Mouse (Mus musculus): ENCODE measurements at regions not wholly inside any gene's neighbourhood (a gene's known extent, or its start where the extent isn't known, plus 50 kb on each side); places are given as distances from the start of the nearest gene placed in this dataset.

DNA sequence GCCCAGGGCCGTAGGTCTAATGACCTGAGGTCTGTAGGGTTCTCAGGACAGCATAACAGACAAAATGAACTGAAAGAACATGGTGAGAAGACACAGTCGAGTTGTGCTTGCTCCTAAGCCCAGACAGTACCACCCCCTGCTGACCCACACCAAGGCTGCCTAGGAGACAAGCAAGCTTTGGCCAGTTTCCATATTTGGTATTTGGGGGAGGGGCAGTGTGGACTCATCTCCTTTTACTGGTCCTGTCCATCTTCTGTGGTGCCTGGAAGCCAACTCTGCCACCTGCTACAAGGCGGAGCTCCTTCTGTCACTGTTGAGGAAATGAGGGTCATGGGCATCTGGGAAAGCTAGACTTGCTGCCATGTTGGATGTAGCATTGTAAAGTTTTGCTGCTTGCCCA, 68.9 kb downstream of the Tex29 start:
- no peak for DNase-seq (ENCODE audit: low spot score in 2 of 2)

DNA sequence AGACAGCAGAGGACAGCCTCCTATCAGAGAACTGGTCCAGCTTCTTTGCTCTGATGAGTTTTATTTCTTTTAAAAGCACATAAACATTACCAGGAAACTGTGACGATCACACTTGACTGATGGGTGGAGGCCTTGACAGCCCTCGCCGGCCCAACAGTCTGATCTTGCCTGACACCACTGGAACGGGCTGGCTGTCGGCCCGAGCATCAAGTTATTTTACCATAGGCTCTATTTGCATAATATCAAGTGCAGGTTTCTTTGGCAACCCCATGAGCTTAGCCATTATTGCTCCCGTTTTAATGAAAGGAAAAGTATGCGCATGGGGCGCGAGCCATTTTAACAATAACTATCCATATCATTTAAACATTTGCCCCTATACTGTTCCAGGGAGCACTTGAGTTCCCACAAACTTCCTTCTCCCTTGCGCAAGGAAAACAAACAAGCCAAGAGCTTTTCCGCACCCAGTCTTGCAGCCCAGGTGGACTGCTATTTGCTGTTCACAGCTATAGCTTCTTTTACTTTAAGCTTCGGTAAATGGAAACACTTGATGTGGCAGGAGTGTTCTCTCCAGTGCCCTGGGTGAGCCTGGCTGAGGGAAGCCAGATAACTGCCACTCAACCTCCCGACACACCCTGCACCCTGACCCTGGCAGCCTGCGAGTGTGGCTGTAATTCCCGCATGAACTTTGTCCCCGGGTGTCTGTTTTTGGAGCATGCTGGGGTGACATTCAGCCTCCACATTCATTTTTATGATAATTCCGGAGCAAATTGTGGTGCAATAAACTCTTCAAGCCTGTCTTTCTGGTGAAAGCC, 71.6 kb downstream of the Tex29 start:
- no peak for DNase-seq (ENCODE audit: low spot score in 2 of 2)

DNA sequence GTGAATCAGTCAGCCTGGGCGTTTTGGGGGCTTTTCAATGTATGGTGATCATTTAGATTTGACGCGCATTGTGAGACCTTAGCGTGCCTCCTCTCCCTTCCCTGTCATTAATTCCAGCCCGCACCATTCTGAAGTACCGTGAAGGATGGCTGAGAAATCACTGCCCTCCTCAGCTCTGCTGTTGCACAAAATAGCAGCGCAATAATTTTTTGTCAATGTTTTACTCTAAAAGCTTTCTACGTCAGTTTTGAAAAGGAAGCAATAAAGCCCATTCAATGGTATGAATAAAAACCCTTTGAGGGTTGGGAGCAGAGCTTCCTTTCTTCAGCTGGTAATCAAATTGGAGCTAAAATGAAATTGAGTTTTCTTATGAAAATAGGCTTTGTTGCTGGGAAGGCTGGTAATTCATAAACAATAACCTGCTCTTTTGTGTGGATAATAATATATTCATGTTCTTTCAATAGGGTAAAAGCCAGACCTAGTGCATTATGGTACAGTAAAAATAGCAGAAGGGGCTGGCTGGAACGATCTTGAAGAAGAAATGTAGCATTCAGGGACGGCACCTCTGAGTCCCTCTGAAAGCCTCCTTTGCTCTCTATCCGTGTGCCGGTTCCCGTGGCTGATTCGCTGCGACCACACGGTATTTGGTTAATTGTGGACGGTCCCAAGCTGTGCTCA, 72.3 kb downstream of the Tex29 start:
- DNase-seq (ENCODE audit: low spot score in 2 of 2): no peak

DNA sequence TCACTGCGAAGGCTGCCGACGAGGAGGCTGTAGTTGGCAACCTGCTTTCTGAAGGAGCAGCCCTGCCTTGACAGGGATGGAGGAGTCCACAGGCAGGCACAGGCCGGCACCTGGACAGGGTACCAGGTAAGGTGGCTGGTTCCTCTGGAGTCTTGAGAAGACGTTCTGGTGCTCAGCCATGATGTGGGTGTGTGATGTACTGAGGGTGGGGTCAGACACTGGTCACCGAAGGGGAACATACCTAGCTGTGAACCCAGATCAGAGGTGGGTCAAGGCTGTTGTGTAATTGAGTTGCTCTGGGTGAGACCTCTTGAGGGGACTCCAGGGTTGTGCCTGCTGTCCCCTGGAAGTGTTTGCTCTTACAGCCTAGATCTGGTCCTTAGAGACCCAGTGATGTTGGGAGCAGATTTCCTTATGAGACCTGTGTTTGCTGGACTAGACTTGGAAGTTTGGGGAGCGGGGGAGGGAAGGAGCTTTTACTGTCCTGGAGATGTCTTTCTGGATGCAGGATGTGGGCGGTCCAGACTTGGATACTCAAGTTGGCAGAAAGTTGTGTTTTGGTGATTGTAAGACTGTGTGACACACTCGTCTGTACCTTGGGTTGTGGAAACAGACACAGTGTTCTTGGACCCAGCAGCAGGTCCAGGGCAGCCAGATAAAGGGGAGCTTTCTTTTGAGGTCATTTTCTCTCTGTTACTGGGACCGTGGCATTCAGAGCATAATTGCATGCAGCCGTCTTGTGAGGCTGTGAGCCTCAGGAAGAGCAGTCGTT, 73.0 kb downstream of the Tex29 start:
- no peak for DNase-seq (ENCODE audit: low spot score in 2 of 2)

DNA sequence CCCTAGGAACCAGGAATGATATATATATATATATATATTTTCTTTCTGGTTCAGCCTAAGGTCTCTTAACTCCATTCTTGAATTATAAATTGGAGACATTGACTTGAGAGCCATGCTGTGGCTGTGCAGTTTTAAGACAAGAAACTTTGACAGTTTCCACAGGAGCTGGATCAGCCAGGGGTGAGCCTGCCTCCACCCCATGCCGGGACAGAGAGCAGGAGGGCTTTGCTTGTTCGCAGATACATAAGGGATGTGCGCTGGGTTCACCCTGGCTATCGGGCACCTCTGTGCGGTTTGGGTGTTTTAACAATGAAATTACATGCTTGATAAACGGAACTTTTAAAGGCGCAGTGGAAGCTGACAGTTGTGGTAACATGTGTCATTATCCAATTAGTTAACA, 73.9 kb downstream of the Tex29 start:
- DNase-seq (ENCODE audit: low spot score in 2 of 2): no peak

DNA sequence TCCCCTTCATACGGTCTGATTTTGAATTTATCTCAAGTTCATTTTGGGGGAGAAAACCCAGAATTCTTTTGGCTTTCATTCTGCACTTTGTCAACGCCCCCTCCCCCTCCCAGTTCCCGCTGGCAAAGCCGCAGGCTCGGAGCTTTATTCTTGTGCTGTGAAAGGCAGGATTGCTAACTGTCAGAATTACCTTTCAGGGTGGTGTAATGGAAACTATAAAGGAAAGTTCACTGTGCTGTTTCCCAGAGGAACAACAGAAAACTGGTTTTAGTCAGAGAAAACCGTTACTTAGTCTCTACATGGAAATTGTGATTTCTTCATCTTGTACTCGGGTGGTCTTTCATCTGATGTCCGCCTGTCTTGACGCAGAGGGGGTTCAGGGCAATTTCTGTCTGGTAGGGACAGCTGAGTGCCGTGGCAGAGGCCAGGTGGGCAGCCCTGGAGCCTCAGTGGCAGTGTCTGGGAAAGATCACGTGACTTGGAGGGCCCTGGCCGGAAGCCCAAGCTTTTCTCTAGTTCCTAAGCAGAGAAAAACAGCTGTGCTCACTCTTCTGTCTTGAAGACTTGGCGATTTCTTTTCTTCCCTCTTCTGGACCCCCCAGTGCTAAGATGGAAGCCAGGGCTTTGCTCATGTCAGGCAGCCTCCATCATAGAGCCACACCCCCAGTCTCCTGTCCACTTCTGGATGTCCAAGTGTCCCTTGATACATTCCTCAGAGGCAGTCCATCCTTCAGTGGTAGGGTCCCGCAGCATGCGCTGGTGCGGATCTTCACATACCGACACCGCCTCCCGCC, 74.6 kb downstream of the Tex29 start:
- peak in 1 of 2 experiments; percentile 18 for DNase-seq (ENCODE audit: low spot score in 2 of 2)

DNA sequence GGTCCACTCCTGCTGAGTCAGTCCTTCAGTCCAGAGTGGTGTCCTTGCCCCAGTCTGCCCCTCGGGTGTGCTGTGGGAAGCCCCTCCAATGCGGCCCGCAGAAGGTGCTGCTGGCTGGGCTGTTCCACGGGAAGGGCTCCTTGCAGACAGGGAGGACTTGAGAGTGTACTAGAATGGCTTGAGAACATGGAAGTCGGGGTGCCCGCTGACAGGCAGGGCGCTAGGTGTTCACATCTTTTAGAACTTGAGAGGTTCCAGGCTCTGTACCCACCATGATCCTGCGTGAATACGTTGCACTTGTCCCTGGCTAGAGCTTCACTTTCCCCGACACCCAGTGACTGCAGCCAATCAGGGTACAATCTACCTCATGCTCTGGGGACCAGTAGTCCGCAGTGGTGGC, 75.4 kb downstream of the Tex29 start:
- DNase-seq (ENCODE audit: low spot score in 2 of 2): no peak

DNA sequence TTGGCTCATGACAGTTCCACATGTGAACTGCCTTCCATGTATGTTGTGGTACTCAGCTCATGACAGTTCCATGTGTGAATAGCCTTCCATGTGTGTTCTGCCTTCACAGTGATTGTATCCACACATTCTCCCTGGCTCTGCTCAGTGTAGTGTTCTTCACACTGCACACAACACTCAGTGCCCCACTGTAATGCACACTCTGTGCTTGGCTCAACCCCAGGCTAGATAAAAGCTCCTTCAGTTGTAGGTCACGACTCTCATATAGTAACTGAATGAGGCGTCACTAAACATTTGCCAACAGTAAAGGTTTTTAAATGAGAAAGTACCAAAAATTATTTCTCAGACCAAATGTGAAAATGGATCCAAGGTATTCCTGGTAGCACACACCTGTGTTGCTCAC, 79.6 kb downstream of the Tex29 start:
- no peak for DNase-seq (ENCODE audit: low spot score in 2 of 2)

DNA sequence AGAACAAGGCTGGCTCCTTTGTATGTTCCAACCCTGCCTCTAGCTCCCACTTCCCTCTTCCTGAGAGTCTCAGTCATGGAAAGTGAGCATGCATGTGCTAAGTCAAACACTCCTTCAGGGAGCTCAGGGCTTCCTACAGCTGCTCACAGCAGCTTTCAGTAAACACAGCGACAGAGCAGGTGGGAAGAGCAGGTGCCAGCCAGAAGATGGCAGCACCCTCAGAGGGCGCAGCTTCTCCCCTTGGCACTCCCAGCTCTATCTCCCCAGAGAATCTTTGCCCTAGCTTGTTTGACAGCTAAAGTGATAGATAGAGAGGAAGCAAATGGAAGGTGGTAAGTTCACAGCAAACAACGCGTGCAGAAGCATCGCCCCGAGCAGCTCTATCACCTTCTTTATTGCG, 82.8 kb downstream of the Tex29 start:
- DNase-seq (ENCODE audit: low spot score in 2 of 2): no peak

DNA sequence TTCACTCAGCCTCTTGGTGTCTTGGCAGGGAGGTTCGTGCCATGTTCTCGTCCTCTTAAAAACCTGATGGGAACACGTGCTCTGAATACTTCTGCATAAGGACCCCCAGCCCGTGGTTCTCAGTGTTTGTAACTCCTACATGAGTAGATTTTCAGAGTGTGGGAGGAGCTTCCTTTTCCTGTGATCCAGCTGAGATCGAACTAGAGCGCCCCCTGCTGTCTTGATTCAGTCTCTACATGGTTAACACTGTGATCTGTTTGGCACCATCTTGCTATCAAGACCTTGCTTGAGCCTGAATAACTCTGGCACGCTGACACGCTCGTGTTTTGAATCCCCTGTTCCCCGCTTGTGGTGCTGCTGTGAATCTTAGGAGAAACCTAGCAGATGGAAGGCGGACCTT, 83.9 kb downstream of the Tex29 start:
- DNase-seq (ENCODE audit: low spot score in 2 of 2): peak in 1 of 2 experiments; percentile 60

DNA sequence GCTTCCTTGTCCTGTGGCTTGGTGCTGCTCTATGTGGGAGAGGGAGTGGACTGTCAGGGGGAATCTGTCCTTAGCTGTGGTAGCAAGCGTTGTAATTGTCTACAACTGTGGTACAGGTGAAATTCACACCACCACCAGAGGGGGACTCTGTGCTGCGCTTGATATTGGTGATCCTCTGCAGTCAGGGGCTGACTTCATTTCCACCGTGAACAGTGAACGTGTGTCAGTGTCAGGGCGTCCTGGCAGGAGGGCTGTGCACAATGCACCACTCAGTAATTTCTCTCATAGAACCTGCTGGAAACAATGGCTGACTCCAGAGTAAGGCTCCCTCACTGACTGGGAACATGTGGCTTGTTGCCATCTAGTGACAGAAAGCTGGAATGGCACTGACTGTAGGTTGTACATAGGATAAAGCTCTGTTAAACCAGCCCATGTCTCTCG, 102.6 kb downstream of the Tex29 start:
- peak in 1 of 2 experiments; percentile 61 for DNase-seq (ENCODE audit: low spot score in 2 of 2)

DNA sequence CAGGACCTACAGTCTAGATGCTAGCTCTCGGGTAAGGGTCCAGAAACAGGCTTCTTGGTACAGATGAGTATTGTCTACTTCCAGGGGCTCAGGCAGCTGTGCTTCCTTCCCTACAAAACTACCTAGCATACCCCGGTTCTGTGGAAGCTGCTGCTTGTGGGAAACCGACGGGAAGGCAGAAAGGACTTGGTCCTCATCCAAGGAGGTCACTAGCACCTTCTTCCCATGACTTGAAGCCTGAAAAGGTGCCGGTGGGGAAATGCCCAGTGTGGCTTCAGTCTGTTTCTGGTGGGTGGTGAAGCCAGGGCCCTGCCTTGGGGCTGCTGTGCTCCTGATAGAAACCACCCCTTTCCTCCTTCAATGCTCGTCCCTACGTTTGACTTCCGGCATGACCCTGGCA, 107.5 kb downstream of the Tex29 start:
- no peak for DNase-seq (ENCODE audit: low spot score in 2 of 2)

DNA sequence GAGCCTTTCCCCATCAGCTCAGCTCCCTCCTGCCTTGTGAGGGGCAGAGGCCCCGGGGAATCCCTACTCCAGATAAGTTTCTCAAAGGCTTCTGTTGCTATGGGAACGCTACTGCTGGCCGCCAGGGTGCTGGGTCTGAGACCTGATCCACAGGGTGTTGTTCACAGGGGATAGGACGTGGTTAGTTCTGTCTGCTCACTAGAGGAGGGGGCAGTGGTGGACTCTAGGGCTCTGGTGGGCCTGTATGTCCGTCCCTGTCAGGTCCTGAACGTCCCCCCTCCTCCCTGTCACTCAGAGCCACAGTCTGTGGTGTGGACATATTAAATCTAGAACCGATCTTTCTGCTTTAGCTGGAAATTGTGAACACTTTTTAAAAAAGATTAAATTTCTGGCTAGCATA, 116.0 kb downstream of the Tex29 start:
- DNase-seq (ENCODE audit: low spot score in 2 of 2): peak in 1 of 2 experiments; percentile 4

DNA sequence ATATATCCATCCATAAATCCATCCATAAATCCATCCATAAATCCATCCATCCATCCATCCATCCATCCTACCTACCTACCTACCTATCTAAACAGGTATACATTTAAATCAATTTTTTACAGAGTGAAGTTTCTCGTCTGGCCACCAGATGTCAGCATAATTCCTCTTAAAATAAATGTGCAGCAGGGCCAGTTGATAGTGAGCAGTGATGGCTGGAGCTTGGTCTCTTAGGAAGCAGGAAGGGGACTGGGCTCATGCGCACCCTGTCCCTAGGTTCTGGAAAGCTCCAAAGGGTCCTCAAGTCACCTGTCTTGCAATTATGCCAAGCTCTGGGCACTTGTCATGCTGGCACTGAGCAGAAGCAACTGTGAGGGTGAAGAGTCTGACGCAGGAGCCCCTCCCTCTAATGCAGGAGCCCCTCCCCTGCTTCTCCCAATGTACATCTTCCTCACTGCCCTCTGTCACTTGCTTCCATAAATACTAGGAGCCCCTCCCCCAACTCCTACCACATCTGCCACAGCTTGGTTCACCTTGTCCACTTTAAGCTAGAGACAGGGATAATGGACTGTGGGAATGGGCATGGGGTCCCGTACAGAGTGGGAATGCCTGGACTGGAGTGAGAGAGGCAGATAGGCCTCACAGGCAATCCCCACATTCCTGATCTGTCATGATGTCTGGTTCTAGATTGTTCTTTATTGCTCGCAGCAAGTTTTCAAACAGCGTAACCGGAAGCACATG, 116.9 kb downstream of the Tex29 start:
- DNase-seq (ENCODE audit: low spot score in 2 of 2): peak in 1 of 2 experiments; percentile 33

DNA sequence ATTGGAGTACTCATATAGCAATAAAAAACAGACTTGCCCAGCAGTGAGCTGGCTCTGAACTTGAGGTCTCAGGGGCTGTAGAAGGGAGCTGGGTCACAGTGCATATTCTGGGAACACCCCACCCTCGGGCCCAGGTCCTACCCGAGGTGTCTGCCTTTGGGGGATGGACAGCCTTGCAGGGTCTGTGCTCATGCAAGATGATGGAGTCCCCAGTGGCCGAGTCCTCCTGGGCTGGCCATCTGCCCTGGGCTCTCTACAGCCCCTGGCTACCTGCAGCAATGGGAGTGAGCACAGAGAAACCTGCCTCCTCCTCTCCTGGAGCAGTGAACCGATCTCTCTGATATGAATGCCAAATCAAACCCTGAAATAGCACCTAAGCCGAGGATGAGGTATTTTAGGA, 117.9 kb downstream of the Tex29 start:
- DNase-seq (ENCODE audit: low spot score in 2 of 2): no peak

DNA sequence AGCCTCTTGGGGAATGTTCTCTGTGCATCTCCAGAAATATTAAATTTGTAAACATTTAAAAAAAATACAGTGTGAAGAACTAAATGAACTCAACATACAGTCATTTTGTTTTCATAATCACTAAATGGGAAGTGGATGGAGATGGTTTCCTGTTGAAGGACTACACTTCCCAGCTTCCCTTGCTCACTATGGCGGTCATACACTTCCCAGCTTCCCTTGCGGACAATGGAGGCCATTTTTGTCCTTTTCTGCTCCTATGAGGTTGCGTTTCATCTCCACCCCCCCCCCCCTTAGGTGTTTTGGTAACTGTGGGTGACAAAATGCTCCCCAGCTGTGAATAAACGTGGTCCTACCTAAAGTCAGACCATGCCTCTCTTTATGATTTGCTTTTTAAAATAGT, 119.2 kb downstream of the Tex29 start:
- no peak for DNase-seq (ENCODE audit: low spot score in 2 of 2)

DNA sequence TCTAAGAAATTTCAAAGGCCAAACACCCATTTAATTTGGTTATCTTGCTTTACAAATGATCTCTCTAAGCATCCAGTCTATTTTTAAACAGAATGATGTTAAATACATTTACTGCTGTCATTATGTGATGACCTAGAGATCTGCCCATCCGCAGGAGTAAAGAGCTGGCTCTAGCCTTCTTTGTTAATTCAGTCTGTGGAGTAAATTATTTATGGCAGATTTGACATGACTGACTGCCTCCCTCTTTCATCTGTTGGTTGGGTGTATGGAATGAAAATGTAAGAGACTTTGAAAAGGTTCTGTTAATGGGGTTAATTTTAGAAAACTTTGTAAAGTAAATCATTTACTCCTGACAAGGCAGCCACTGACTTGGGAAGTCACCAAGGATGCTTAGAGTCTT, 123.3 kb downstream of the Tex29 start:
- no peak for DNase-seq (ENCODE audit: low spot score in 2 of 2)

DNA sequence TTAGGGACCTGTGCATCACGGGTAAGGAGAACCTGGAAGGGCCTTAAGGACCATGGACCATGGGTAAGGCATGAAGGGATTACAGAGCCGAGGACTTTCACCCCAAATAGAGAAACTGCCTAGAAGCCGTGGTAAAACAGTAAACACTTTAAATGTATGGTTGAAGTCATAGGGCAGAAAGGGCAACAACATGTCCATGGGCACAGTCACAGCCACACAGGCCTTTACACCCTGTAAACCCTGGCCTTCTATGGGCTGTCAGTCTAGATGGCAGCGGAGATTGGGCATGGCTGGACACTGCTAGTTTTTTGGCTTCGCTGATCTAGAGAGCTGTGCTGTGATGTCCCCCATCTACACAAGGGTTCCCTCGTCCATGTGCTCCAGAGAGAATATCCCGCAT, 127.4 kb downstream of the Tex29 start:
- DNase-seq (ENCODE audit: low spot score in 2 of 2): no peak

DNA sequence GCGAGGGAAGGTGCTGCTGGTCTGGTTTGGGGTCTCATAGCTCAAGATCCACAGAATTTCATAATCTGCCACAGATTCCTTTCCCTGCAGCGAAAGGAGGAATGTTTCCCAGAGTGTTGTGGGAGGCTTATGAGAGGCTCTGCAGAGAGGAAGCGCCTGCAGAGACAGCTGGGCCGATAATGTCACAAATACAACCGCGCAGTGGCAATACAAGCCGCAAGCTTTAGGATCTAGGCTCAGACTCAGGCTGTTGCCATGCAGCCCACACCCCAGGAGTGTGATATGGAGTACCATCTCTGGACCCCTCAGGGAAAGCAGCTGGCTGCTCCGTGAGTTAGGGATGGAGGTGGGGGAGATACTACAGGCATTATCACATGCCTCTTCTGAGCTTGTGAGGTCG, 130.2 kb downstream of the Tex29 start:
- DNase-seq (ENCODE audit: low spot score in 2 of 2): peak in 1 of 2 experiments; percentile 25

DNA sequence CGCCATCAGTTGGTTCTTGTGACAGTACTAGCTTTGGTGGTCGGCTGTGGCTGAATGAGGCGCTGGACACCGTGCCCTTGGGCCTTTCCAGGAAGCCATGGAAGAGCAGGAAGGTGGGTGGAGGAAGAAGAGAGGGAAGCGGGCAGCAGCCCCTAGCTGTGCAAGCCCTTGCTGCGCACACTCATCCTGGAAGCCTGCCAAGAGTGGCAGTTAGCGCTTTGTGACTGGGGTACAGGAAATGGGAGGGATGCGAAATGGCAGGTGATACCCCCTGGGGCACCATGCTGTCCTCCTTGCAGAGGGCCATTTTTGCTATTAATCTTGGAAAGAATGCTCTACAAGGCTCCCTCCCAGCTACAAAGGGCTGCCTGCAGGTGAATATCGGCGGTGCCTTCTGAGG, 133.2 kb downstream of the Tex29 start:
- DNase-seq (ENCODE audit: low spot score in 2 of 2): no peak

DNA sequence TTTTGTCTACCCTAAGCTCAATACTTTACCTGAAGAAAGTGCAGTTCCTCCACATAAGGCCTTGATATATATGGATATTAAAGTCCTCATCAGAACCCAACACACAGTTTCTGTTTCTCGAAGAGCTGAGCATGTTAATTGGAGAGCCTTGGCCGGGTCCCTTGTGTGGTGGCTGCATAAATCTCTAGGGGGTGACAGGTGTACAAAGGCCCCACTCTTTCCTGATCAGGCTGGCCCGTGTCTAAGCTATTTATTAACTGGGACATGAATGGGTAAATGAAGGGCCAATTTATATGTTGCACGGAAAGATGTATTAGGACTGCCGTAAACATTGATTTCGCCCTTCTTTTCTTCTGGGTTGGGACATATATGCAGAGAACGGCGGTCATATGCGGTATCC, 136.8 kb downstream of the Tex29 start:
- no peak for DNase-seq (ENCODE audit: low spot score in 2 of 2)

Data from frontal cortex, postnatal 10 days (tissue).